Mouse (Mus musculus): ENCODE results near the gene Wnt3a.

Gene Wnt3a

DNA sequence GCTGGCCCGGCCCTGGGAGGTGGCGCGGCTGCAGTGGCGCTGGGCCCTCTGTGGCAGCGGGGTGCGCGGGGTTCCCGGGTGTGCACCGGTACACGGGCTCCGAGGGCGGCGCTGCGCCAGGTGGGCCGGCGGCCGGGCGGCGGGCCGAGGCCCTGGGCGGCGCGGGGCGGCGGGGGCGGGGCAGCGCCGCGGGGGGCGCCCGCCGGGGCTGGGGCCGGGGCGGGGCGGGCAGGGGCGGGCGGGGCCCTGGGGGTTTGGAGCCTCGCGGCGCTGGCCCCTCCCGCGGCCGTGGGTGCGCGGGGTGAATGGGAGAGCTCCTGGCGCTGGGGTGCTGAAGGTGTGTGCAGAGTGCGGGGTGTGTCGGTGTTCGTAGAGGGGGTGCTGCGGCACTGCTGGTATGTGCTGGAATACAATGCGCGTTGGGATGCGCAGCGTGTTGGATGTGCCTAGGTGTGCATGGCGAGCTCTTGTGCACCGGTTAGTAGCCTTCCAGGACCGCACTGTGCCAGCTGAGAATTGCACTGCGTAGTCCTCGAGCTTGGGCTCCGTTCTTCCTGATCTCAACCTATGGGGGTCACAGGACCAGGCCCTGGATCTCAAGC, at the start of gene Wnt3a:
Wnt3a (minus strand) TSS at position 51 of the 602 bp plus-strand sequence.
- DNase-seq: no peak

DNA sequence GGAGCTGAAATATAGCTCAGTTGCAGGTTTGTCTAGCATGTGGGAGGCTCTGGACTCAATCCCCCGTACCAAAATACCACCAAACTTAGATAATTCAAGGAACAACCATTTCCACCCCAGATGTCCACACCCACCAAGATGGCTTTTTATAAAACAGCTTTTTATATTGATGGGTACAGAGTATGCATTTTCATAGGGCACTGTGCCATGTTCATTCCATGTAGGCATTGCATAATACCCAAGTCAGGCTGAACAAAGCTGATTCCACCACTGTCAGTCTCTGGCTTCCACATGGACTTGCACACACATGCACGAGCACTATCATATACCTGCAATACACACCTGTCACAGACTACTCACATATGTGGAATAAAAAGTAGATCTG, 48.2 kb upstream of the Wnt3a start:
- no peak for DNase-seq

DNA sequence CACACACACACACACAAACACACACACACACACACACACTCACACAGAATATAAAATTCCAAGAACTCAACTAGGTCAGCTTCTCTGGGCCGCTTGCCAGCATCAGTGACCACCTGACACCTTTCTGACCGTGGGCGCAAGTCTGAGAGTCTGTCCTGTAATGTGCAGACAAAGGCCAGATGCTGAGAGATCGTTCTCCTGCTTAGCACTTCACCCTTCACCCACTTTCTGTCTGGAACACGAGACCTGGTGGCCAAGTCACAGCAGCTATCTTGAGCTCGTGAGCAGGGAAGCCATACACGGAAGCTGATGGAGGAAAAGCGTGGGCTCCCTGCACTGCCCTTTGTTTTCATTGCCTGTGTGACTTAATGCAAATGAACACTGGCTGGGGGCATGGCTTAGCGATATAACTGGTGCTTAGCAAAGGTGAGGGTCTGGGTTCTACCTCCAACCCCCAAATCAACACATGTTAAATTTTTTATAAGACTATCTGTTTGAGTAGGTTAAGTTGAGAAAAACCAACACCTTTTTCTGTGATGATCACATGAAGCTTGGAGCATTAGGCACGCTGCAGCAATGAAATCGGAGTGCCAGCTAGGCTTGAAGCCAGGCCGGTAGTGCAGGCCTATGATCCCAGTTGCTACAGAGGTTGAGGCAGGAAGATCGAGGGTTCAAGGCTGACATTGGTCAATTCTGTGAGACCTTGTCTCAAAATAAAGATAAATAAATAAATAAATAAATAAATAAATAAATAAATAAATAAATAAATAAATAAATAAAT, 47.6 kb upstream of the Wnt3a start:
- DNase-seq: peak; percentile 35

DNA sequence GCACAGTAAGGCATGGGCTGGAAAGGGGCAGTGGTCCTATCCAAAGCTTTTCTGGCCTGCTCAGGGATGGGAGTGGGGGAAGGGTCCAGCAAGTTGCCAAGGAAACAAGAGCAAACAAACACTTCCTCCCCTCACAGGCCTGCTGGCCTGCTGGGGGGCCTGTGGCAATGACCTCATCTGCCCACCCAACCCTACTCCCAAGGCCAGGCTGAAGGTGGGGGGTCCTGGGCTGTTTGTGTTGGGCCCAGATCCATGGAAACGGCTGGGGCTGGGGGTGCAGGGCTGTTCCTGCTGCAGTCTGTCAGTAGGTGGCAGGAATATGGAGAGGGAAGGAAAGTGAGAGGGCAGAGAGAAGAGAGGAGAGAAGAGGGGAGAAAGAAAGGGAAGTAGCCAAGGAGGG, 45.8 kb upstream of the Wnt3a start:
- DNase-seq: no peak

DNA sequence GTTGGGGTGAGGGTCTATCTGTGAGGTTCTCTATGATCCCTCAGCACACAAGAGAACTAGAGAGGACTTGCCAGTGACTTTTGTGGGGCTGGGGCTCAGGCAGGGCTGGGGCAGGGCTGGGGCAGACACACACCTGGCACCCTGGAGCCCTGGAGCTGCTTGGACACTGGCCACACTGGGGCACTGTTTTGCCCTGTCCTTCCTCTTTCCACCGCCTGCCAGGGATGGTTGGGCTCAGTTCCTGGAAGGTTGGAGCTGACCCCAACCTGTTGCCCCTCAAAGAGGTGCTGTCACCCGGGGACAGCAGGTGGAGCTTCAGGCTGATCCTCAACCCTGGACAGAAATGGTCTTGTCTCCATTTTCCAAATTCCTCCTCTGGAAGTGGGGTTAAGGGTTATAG, 45.4 kb upstream of the Wnt3a start:
- no peak for DNase-seq

DNA sequence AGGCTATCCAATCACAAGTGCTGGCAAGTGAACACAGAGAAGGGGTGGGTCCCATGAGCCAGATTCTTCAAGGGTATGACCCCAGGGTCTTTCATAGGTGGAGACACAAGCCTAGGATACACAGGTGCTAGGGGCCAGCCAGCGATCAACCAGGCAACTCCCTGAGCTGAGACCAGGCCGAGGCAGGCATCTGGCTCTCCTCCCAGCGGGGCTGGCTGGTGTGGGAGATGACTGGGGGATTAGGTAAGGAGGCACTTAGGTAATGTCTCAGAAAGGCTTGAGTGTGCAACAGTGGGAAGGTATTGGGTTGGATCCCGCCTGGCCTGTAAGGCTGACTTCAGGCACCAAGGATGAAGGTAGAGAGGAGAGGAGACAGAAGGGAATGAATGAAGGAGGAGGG, 44.6 kb upstream of the Wnt3a start:
- no peak for DNase-seq

DNA sequence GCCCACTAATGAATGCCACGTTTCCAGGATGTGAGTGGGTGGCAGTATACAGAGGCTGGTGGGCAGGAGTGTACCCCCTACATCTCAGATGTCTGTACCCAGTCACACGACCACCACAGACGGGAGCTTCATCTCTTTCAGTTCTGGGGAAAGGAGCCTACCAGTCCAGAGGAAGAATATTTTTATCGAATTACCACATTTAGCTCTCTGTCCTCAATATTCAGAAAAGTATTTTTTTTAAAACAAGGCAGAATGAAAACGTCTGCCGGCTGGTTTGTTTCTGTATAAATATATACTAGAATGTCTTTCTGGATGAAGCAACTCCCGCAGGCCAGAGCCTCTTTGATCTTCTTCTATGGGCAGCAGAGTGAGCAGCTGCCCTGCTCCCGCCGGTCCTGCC, 42.4 kb upstream of the Wnt3a start:
- no peak for DNase-seq

DNA sequence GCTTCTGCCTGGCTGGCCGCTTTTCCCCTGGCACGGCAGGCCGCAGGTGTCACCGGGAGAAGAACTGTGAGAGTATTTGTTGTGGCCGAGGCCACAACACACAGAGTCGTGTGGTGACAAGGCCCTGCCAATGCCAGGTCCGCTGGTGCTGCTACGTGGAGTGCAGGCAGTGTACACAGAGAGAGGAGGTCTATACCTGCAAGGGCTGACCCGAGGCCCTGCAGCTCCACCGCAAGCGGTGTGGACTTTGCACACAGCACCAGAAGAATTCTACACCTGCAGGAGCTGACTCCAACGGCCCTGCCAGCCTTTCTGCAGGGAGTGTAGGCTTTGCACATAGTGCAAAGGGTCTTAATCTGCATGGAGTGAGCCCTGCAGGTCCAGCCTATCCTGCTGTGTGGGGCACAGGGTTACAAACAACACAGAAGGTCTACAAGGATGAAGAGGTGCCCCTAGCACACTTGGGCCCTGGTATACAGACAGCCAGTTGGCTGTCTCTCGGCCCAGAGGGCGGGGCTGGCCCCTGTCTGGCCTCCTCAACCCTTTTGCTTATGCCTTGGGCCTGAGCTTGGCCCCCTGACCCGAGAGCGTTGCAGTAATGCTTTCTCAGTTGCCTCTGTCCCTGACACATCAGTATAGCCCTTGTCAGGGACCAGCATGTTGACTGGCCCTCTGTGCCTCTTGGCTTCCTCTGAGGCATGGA, 40.8 kb upstream of the Wnt3a start:
- DNase-seq: no peak

DNA sequence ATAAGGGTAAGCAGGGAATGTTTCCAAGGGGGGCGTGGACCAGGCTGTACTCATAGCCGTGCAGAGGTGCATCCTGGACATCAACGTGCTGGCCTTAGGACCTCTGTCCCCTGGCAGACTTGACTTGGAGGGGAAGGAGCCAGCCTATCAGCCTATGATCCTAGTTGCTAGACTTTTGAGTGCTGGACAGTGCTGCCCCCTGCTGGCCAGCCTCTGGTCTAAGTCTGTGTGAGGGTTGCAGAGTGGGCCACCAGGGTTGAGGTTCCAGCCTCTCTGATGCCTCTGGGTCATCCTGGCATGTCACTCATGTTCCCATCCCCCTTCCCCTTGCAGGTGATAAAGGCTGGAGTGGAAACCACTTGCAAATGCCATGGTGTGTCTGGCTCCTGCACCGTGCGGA, 40.0 kb upstream of the Wnt3a start:
- DNase-seq: peak; percentile 67

DNA sequence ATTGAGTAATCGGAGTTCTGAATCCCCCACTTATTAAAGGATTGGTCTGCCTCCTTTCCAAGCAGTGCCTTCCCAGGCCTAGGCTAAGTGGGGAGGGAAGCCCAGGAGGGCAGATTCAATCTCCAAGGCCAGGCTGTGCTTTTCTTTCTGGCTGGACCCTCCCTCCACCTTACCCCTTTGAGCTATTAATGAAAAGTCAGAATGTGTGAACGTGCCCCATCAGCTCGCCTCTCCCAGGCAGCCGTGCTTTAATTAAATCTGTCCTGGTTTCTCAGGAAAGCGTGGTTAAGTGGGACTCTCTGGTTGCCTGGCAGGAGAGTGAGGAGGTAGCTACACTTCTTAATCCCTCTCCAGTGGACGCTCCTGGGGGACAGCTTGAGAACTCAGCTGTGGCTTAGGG, 39.1 kb upstream of the Wnt3a start:
- no peak for DNase-seq

DNA sequence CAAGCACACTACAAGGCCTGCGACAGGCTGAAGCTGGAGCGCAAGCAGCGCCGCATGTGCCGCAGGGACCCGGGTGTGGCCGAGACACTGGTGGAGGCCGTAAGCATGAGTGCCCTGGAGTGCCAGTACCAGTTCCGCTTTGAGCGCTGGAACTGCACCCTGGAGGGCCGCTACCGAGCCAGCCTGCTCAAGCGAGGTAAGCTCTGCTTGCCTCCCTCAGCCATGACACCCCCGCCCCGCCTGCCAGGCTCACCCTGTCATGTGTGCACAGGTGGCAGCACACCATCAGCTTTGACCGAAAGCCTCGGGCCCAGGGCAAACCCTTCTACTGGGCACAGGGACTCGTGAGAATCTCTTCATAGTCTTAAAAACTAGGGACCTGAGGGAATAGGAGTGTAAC, 37.1 kb upstream of the Wnt3a start:
- DNase-seq: no peak

DNA sequence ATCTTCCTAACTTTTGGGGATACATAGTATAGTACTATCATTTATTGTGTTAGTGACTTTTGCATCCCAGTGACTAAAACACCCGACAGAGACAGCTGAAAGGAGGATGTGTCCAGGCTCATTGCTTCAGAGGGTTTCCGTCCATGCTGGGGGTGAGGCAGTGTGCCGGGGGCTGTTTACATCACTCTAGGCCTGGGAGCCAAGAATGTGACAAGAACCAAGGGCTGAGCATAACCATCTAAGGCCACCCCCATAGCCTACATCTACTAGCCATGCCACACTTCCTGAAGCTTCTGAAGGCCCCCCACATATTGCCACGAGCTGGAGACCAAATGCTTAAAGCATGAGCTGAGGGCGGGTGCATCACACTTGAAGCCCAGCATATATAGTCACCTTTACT, 34.2 kb upstream of the Wnt3a start:
- DNase-seq: no peak

DNA sequence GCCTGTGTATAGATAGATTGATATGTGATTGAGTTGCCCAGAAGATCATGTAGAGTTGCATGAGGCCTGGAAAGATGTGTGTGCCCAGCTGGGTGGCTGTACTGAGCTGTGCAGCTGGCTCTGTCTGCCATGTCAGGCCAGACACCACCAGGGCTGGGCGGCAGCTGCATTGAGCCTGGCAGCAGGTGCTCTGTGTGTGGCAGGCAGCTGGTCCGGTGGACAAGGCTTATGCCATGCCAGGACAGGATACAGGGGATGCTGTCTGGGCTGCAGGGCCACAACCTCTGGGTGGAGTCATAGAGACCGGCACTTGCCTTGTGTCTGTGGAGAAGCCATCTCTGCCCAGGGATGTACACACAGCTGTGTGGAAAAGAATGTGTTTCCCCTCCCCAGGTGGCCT, 32.4 kb upstream of the Wnt3a start:
- no peak for DNase-seq

DNA sequence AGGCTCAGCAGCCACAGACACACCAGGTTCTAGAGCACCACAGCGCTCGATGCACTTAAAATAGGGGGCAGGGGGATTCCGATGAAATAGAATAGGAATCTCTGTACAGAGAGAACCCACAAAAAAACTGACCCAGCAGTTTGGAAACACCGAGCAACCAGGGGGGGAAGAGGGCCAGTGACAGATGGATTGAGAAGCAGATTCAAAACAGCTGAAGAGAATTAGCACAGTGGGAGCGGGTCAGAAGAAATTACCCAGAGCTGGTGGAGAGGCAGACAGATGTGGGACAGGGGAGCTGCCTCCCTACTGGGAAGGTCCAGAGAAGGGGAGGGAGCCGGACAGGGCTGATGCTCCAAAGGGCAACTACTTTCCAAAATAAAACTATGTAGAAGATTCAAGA, 26.0 kb upstream of the Wnt3a start:
- DNase-seq: no peak

DNA sequence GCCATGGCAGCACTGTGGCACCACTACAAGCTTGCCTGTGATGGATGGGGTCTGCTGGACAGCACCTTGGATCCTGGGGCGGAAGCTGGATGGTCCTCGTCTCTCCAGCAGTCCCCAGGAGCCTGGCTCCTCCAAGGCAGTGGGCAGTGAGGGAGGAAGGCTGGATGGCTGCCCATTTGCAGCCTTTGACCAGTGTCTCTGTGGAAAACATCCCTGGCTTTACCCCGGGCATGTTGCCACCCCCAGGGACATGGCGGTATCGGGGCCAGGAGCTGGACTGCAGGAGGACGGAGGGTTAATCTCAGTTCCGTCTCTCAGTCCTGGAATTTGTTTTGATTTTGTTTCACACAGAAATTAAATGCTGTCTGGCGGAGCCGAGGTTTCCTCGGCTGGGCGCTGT, 23.4 kb upstream of the Wnt3a start:
- DNase-seq: no peak

DNA sequence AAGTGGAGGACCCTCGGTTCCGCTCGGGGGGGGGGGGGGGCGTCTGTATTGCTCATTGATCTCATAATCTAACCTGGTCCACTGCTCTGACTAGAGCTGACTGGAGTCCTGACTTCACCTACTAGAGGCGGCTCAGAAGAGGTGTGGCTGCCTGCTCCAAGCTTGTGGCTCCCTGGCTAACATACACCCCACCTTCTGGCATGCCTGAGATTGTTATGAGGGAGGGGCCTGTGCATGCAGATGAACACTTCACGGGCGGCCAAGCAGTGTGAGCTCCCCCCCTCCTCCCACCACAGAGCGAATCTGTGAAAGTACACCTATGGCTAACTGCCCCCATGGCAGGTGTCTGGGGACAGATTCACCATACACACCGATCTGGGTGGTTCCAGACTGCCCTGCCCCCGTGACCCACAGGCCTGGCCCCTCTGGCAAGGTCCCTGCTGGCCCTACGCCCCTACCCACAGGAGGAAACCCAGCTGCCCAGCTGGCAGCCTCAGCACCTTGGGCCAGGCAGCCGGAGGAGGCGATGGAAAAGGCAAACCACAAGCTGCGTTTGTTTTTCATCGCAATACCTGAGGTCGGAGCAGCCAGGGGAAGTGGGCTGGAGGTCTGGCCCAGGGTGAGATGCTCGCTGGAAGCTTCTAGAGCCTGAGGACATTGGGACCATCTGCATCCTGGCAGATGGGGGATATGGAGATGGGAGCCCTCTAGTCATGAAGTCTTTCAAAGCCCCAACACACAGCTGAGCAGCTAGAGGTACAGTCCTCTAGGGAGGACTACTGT, 22.7 kb upstream of the Wnt3a start:
- DNase-seq: no peak

DNA sequence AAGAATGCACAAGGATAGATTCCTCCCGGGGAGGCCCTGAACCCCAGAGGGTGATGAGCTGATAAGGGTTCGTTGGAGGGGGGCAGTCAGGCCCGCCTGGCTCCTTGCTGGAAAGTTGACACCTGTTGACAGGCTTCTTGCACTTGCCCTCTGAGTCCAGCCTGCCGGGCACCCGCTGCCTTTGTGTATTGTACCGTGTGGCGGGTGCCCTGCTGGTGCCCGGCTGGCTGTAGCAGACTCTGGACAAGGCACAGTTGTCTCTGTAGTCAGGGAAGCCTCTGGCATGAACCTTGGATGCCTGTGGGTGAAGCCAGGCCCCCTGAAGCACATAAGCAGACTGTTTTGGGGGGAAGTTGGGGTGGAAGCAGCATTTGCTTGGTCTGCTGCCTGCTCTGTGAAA, 21.9 kb upstream of the Wnt3a start:
- no peak for DNase-seq

DNA sequence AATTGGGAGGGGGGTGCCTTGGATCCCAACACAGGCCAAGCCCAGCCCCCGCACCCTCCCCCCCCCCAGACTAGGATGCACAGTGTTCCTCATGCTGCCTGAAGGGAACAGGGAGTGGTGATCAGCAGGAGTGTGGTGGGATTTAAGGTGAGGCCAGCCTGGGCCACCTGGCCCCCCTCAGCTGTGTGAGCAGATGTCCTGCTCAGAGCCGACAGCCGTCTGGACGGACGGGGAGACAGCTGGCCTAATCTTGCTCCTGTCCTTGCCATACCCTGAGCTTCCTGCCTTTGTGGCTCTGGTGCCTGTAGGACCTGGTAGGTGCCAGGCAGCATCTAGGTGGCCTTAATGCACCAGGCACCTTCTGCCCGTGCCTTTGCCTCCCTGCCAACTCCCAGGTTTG, 21.5 kb upstream of the Wnt3a start:
- no peak for DNase-seq

DNA sequence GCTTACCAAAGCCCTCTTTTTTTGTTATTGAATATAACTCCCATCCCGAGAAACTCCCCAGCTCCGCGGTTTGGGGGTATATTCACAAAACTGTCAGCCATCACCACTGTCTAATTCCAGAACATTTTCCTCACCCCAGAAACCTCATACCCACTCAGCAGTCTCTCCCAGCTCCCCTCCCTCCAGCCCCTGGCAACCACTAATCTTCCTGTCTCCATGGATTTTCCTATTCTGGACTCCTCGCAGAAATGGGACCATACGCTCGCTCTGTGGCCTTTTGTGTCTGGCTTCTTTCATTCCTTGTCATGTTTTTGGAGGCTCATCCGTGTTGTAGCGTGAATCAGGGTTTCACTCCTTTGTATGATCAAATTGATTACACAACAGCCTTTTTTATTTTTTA, 19.4 kb upstream of the Wnt3a start:
- no peak for DNase-seq

DNA sequence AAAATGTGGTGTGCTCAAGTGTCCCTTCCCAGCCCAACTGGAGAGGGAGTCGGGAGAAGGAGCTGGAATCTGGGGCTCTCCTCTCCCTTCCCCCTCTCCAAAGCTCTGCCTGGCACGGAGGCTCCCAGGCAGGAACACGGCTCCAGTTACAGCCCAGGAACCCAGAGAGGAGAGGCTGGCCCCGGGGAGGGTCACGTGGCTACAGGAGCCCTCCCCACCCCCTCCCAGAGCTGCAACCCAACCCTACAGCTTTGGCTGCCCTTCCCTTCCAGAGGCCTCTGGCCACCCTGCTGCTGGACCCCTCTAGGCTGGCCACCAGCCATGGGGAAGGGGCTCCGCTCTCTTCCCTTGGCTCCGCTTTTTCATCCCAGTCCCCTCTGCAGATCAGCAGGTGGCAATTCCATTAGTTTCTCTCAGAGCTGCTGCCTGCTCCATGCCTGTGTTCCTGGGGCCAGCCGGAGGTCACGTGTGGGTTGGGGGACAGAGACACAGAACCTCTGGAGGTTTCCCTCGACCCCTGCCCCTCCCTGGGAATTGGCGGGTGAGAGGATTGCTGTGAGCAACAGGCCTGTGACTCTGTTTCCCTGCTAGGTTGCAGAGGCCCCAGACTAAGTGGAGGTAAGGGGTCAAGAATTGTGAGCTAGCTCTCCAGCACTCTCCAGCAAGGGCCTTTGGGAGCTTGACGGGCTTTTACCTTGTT, 18.7 kb upstream of the Wnt3a start:
- no peak for DNase-seq

DNA sequence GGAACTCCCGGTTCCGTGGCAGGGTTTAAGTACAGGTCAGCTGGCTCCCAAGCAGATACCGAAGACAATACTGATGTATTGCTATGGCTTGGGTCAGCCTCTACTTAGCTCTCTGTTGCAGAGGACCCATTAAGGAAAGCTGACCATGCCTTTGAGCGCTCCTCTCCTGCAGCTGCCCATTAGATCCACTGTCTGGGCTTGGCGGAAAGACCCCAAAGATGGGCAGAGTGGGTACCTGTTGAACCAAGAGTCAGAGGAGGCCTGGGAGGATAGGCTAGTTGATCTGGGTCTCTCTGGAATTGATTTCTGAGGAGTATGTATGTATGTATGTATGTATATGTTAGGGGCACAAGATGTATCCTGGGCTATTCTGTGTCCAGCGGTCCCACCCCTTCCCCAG, 18.1 kb upstream of the Wnt3a start:
- DNase-seq: no peak

DNA sequence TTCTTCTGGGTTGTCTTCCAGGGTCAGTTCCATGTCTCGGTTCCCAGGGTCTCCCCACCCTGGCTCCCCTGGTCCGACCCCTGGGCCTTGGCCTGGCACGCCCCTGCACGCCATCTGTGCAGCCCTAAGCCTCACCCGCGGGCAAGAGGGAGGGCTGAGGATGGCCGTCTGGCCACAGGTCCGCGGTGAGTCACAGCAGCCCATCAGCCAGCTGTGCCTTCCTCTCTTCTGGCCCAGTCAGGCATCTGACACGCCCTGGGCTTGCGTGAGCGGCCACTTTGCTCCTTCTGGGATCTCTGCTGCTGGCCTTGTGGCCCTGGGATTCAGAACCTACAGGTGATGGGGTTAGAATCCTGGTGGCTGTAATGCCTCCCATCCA, 17.6 kb upstream of the Wnt3a start:
- no peak for DNase-seq

All from kidney, adult 9 months (tissue).